Mouse (Mus musculus) myocyte (in vitro differentiated cells): ENCODE results near the gene Ttc17. TPM values are rescaled to one million over a fixed set of nuclear protein-coding genes. Genes with fewer than 3 reads are reported as not detected.

Experiments
- H3K27me3 ChIP-seq: one replicate; pipeline ENCODE4 v1.6.1; 2011; ENCODE audit not compliant: control insufficient read depth, insufficient read depth, insufficient read length
- H3K36me3 ChIP-seq: one replicate; pipeline ENCODE4 v1.6.1; 2011; ENCODE audit not compliant: control insufficient read depth, insufficient read depth
- H3K4me2 ChIP-seq: one replicate; pipeline ENCODE4 v1.6.1; 2011; ENCODE audit warnings: low read depth, control low read depth
- H3K4me3 ChIP-seq: one replicate; pipeline ENCODE4 v1.5.1; 2011; ENCODE audit warnings: mild to moderate bottlenecking, control low read depth, moderate library complexity
- H3K79me2 ChIP-seq: one replicate; pipeline ENCODE4 v1.6.1; 2011; ENCODE audit not compliant: control insufficient read depth, insufficient read depth
- H3ac ChIP-seq: one replicate; pipeline ENCODE4 v1.6.1; 2011; ENCODE audit not compliant: control insufficient read depth, insufficient read length
- CEBPB ChIP-seq: IDR thresholded peaks from 2 replicates; pipeline ENCODE4 v1.6.1; 2011; ENCODE audit warnings: mild to moderate bottlenecking, moderate library complexity; ENCODE audit not compliant: poor library complexity, insufficient read depth, severe bottlenecking
- E2F4 ChIP-seq: IDR thresholded peaks from one replicate; pipeline ENCODE4 v1.6.1; 2011; ENCODE audit warnings: mild to moderate bottlenecking, control low read depth, moderate library complexity; ENCODE audit not compliant: insufficient read depth
- MAX ChIP-seq: IDR thresholded peaks from one replicate; pipeline ENCODE4 v1.6.1; 2011; ENCODE audit warnings: low read depth, mild to moderate bottlenecking, control low read depth
- MYOD1 ChIP-seq, 3 experiments: IDR thresholded peaks; one replicate each; pipeline ENCODE4 v1.6.1; 2011; ENCODE audit warnings: control low read depth in 2 of 3, low read depth in 2 of 3, mild to moderate bottlenecking in 2 of 3, moderate library complexity in 1 of 3; ENCODE audit not compliant: insufficient read length in 2 of 3, control insufficient read depth in 1 of 3
- MYOG ChIP-seq, 3 experiments: IDR thresholded peaks; one replicate each; pipeline ENCODE4 v1.6.1; 2011; ENCODE audit warnings: control low read depth in 2 of 3, low read depth in 2 of 3, mild to moderate bottlenecking in 2 of 3; ENCODE audit not compliant: insufficient read length in 2 of 3, control insufficient read depth in 1 of 3, insufficient read depth in 1 of 3
- POLR2A ChIP-seq: IDR thresholded peaks from one replicate; pipeline ENCODE4 v1.6.1; 2011; ENCODE audit warnings: low read depth, mild to moderate bottlenecking, control low read depth, moderate library complexity; ENCODE audit not compliant: insufficient read length
- POLR2AphosphoS2 ChIP-seq: IDR thresholded peaks from one replicate; pipeline ENCODE4 v1.6.1; 2011; ENCODE audit warnings: low read depth, control low read depth; ENCODE audit not compliant: insufficient read length
- REST ChIP-seq: IDR thresholded peaks from one replicate; pipeline ENCODE4 v1.6.1; 2011; ENCODE audit warnings: mild to moderate bottlenecking, control low read depth, moderate library complexity; ENCODE audit not compliant: insufficient read depth, insufficient read length
- SRF ChIP-seq: IDR thresholded peaks from one replicate; pipeline ENCODE4 v1.6.1; 2011; ENCODE audit warnings: low read depth; ENCODE audit not compliant: control insufficient read depth, insufficient read length
- TCF12 ChIP-seq: IDR thresholded peaks from one replicate; pipeline ENCODE4 v1.6.1; 2011; ENCODE audit warnings: mild to moderate bottlenecking, control low read depth; ENCODE audit not compliant: poor library complexity, insufficient read depth, severe bottlenecking
- TCF3 ChIP-seq: IDR thresholded peaks from one replicate; pipeline ENCODE4 v1.6.1; 2011; ENCODE audit warnings: low read depth, control low read depth; ENCODE audit not compliant: insufficient read length
- USF1 ChIP-seq: IDR thresholded peaks from one replicate; pipeline ENCODE4 v1.6.1; 2011; ENCODE audit warnings: low read depth, mild to moderate bottlenecking, control low read depth, moderate library complexity
- polyA plus RNA-seq: library from polyadenylated mRNA; unstranded; fragments of >200 nt; fragmentation: generic; extraction: Trizol; gene quantifications from one replicate; pipeline ENCODE4 v1.2.1, GENCODE M21; 2012; ENCODE audit warnings: missing spikeins

Ttc17 gene
- polyA plus RNA-seq, 1 experiment, result 13.5 TPM

GRCm38 (mm10) chr2:94348165-94348591 lies 58.3 kb downstream of the Ttc17 start:
- no peak overlapping the region for H3ac ChIP-seq
- H3K4me2 ChIP-seq, result peak overlapping the region; percentile 12
- H3K79me2 ChIP-seq, result no peaks in the 10 kb centered on the region
- no peaks in the 10 kb centered on the region for H3K36me3 ChIP-seq
- H3K27me3 ChIP-seq, result no peaks in the 10 kb centered on the region
- no peak overlapping the region for H3K4me3 ChIP-seq
- no peak for TF ChIP-seq USF1
- no peak for TF ChIP-seq POLR2AphosphoS2
- no peak for TF ChIP-seq CEBPB
- TF ChIP-seq MYOD1 (IDR thresholded peaks at IDR 0.05; ENCODE audit: control insufficient read depth in 1 of 3, insufficient read length in 2 of 3, low read depth in 2 of 3), result no peak
- no peak for TF ChIP-seq MAX
- TF ChIP-seq E2F4, result no peak
- no peak for TF ChIP-seq MYOG (IDR thresholded peaks at IDR 0.05; ENCODE audit: control insufficient read depth in 1 of 3, insufficient read depth in 1 of 3, insufficient read length in 2 of 3, low read depth in 2 of 3)
- no peak for TF ChIP-seq SRF
- no peak for TF ChIP-seq POLR2A
- no peak for TF ChIP-seq TCF3
- TF ChIP-seq REST, result no peak
- TF ChIP-seq TCF12, result no peak

GRCm38 (mm10) chr2:94346746-94347145 lies 59.7 kb downstream of the Ttc17 start:
- Histone ChIP-seq H3K79me2 (no peaks in the 10 kb centered on the region), H3ac (no peak overlapping the region), H3K4me3 (no peak overlapping the region), H3K36me3 (peaks cover under 1% of the 10 kb centered on the region), H3K27me3 (no peaks in the 10 kb centered on the region), H3K4me2 (no peak overlapping the region)
- no peak for TF ChIP-seq POLR2A
- no peak for TF ChIP-seq USF1
- no peak for TF ChIP-seq MYOD1 (IDR thresholded peaks at IDR 0.05; ENCODE audit: control insufficient read depth in 1 of 3, insufficient read length in 2 of 3, low read depth in 2 of 3)
- no peak for TF ChIP-seq CEBPB
- TF ChIP-seq E2F4, result no peak
- no peak for TF ChIP-seq TCF12
- no peak for TF ChIP-seq MAX
- no peak for TF ChIP-seq POLR2AphosphoS2

GRCm38 (mm10) chr2:94344624-94345023 lies 61.9 kb downstream of the Ttc17 start:
- H3K4me3 ChIP-seq, result no peak overlapping the region
- peaks cover 10% of the 10 kb centered on the region for H3K36me3 ChIP-seq
- H3K79me2 ChIP-seq, result no peaks in the 10 kb centered on the region
- no peak overlapping the region for H3ac ChIP-seq
- TF ChIP-seq USF1 (no peak), MYOD1 (IDR thresholded peaks at IDR 0.05; ENCODE audit: control insufficient read depth in 1 of 3, insufficient read length in 2 of 3, low read depth in 2 of 3) (no peak), TCF3 (no peak), SRF (no peak), MYOG (IDR thresholded peaks at IDR 0.05; ENCODE audit: control insufficient read depth in 1 of 3, insufficient read depth in 1 of 3, insufficient read length in 2 of 3, low read depth in 2 of 3) (no peak), E2F4 (no peak), REST (no peak), CEBPB (no peak), MAX (no peak), TCF12 (no peak)
- H3K27me3 ChIP-seq, result no peaks in the 10 kb centered on the region
- no peak overlapping the region for H3K4me2 ChIP-seq

GRCm38 (mm10) chr2:94343290-94344285 lies 62.9 kb downstream of the Ttc17 start:
- Histone ChIP-seq H3ac (no peak overlapping the region), H3K27me3 (no peaks in the 10 kb centered on the region), H3K4me2 (no peak overlapping the region), H3K36me3 (peaks cover 10% of the 10 kb centered on the region), H3K4me3 (no peak overlapping the region), H3K79me2 (no peaks in the 10 kb centered on the region)
- TF ChIP-seq E2F4 (no peak), SRF (no peak), TCF3 (no peak)

- H3K79me2 ChIP-seq, result no peaks in the 10 kb centered on the region
- peaks cover 16% of the 10 kb centered on the region for H3K36me3 ChIP-seq
- no peak overlapping the region for H3K4me3 ChIP-seq
- H3ac ChIP-seq, result no peak overlapping the region
- TF ChIP-seq REST (no peak), CEBPB (no peak), POLR2A (no peak), TCF12 (no peak), TCF3 (no peak), USF1 (no peak), E2F4 (no peak), POLR2AphosphoS2 (no peak), SRF (no peak), MAX (no peak), MYOD1 (IDR thresholded peaks at IDR 0.05; ENCODE audit: control insufficient read depth in 1 of 3, insufficient read length in 2 of 3, low read depth in 2 of 3) (no peak), MYOG (IDR thresholded peaks at IDR 0.05; ENCODE audit: control insufficient read depth in 1 of 3, insufficient read depth in 1 of 3, insufficient read length in 2 of 3, low read depth in 2 of 3) (no peak)
- H3K4me2 ChIP-seq, result no peak overlapping the region
- no peaks in the 10 kb centered on the region for H3K27me3 ChIP-seq
These were observed 65.7 kb downstream of the Ttc17 start for GRCm38 (mm10) chr2:94340769-94341168.
